Mouse (Mus musculus): ENCODE data around the gene Lrit3.

DNA sequence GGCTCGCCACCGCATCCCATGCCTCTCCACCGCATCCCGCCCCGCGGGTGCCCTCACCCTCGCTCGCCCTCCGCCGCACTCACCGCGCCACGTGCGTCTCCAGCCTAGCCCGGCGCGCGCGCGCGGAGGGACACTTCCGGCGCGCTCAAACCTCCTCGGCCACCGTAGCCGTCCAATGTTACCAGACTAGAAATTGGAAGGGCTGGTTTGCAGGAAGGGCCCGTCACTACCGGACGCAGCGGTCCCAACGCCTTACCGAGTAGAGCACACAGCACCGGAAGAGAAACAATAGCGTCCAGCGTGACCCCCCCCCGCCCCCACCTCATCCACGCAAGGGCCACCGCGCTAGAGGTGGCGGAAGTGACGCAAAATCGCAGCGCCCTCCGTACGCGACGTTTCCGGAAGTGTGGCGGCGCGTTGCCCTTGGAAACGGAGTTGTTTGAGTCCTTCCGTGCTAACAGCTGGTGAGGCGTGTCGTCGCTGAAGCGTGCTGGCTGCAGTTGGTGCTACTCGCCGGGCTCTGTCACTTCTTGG is 27.3 kb upstream of the Lrit3 start, which contains the start of gene Gar1:
- TF ChIP-seq EP300 (IDR thresholded peaks at IDR 0.05; ENCODE audit: low read depth), result 0 out of 2 replicates have a peak, but pooled peaks have one; percentile 31
- no peak for TF ChIP-seq CTCF (IDR thresholded peaks at IDR 0.05; ENCODE audit: low read depth)
